Mouse (Mus musculus): Measurements from ENCODE around the gene Sorcs2. TPM values are rescaled to one million over a fixed set of nuclear protein-coding genes. Genes with fewer than 3 reads are reported as not detected.

Gene Sorcs2
- polyA plus RNA-seq, 1 experiment from 2014 or later: 21.8 TPM

DNA sequence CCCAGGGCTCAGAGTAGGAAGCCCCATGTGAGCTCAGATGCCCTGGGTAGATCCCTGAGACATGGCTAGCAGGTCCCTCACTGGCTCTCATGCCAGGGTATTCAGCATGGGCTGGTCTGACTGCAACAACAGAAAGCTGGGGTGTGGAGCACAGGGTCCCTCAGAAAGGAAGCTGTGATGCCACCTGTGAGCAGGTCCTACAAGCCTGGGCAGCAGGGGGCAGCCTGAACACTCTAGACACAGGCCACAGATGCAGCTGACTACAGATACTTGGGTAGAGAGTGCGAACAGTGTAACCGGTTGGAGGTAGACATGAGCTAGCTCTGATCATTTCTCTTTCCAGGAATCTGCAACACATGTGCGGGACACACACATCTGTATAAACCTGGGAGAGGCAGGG lies 206.1 kb downstream of the Sorcs2 start:
- Histone ChIP-seq H3K4me2 (ENCODE audit: low read depth, low read length) (no peak overlapping the region), H3K9me3 (ENCODE audit: control insufficient read depth, low read length) (no peaks in the 10 kb centered on the region), H3K27ac (ENCODE audit: low read length) (no peak overlapping the region), H3K4me1 (replicated peaks; ENCODE audit: control insufficient read depth, insufficient read depth, low read length) (no peaks in the 10 kb centered on the region), H3K36me3 (ENCODE audit: control insufficient read depth, insufficient read depth, low read length) (no peaks in the 10 kb centered on the region), H3K9ac (ENCODE audit: low read length) (no peak overlapping the region), H3K27me3 (ENCODE audit: control insufficient read depth, insufficient read depth, low read depth, low read length) (no peaks in the 10 kb centered on the region), H3K4me3 (ENCODE audit: low read length) (no peak overlapping the region)
- 68% methylated on average over 3 of the region's 3 CpGs for WGBS
- ATAC-seq (ENCODE audit: low read depth): no peak

DNA sequence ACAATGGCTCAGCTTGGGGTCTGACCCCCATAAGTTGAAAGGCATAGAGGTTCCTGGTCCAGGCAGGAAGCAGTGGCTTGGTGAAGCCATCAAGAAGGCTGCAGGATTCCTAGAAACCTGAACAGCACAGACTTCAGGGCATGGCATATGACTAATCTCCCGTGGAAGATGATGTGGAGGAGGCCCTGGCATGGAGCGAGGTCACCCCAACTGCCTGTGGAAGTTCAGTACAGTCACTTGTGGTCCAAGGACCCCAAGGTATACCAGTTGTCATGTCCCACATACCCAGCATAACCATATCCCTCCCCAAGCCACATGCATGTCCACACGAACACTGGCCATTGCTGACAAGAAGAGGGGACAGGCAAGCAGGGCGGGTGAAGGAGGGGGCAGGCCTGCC lies 206.7 kb downstream of the Sorcs2 start:
- Histone ChIP-seq H3K27me3 (ENCODE audit: control insufficient read depth, insufficient read depth, low read depth, low read length) (no peaks in the 10 kb centered on the region), H3K9ac (ENCODE audit: low read length) (no peak overlapping the region), H3K9me3 (ENCODE audit: control insufficient read depth, low read length) (no peaks in the 10 kb centered on the region), H3K4me3 (ENCODE audit: low read length) (no peak overlapping the region), H3K4me2 (ENCODE audit: low read depth, low read length) (no peak overlapping the region), H3K36me3 (ENCODE audit: control insufficient read depth, insufficient read depth, low read length) (no peaks in the 10 kb centered on the region), H3K27ac (ENCODE audit: low read length) (no peak overlapping the region), H3K4me1 (replicated peaks; ENCODE audit: control insufficient read depth, insufficient read depth, low read length) (no peaks in the 10 kb centered on the region)
- no peak for ATAC-seq (ENCODE audit: low read depth)
- 84% methylated on average over 4 of the region's 4 CpGs for WGBS

DNA sequence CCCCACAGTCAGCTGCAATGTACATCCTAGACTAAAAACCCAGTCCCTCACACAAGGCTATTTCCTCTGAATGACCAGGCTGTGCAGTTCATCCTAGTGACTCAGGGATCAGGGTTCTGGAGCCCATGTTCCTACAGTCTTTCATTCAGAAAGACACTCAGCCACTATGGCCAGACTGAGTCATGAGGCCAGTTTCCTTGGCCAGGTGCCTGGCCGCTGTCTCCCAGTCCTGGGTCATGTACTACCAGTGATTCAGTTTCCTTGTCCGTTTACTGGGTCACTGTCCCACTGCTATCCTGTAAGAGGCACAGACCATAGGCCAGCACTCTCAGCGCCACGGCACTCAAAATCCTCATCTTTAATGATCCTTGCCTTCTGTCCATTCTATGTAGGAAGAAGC lies 209.6 kb downstream of the Sorcs2 start:
- Histone ChIP-seq H3K9ac (ENCODE audit: low read length) (no peak overlapping the region), H3K36me3 (ENCODE audit: control insufficient read depth, insufficient read depth, low read length) (no peaks in the 10 kb centered on the region), H3K27me3 (ENCODE audit: control insufficient read depth, insufficient read depth, low read depth, low read length) (no peaks in the 10 kb centered on the region), H3K4me2 (ENCODE audit: low read depth, low read length) (no peak overlapping the region), H3K27ac (ENCODE audit: low read length) (no peak overlapping the region), H3K4me3 (ENCODE audit: low read length) (no peak overlapping the region), H3K9me3 (ENCODE audit: control insufficient read depth, low read length) (no peaks in the 10 kb centered on the region), H3K4me1 (replicated peaks; ENCODE audit: control insufficient read depth, insufficient read depth, low read length) (no peaks in the 10 kb centered on the region)
- 79% methylated on average over 4 of the region's 4 CpGs for WGBS
- no peak for ATAC-seq (ENCODE audit: low read depth)

DNA sequence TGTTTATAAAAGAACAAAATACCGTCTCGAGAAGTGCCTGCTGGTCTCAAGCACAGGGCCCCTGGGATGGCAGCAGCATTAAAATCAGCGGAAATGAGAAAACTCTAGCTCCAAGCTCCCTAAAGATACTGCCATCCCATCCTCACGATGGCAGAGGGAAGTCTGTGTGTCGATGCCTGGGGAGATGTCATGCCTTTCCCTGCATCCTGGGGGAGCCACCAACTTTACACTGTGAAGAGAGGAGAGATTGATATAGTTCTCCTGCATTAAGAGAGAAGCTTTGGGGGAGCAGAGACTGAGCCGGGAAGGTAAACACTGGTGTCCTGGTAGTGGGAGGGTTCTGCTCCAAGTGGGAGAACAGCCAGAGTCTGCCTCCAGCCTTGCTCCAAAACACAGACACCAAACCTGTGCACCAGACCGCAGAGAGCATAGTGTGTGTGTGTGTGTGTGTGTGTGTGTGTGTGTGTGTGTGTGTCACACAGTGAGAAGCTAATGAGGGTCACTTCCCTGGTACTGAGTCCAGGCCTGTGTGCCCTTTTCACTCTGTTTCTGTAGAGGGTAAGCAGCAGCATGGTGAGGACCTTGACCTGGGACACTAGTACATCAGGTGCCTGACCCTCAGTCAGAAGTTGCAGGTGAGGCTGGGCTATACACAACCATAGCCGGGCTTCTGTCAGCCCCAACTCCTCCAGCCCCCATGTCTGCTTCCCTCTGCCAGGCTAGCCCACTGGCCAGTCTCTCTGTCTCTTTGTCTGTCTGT lies 211.5 kb downstream of the Sorcs2 start:
- H3K4me3 ChIP-seq (ENCODE audit: low read length): no peak overlapping the region
- 38% methylated on average over 8 of the region's 8 CpGs for WGBS
- H3K4me2 ChIP-seq (ENCODE audit: low read depth, low read length): no peak overlapping the region
- no peaks in the 10 kb centered on the region for H3K9me3 ChIP-seq (ENCODE audit: control insufficient read depth, low read length)
- no peaks in the 10 kb centered on the region for H3K27me3 ChIP-seq (ENCODE audit: control insufficient read depth, insufficient read depth, low read depth, low read length)
- no peak overlapping the region for H3K27ac ChIP-seq (ENCODE audit: low read length)
- H3K9ac ChIP-seq (ENCODE audit: low read length): no peak overlapping the region
- ATAC-seq (ENCODE audit: low read depth): no peak
- no peaks in the 10 kb centered on the region for H3K36me3 ChIP-seq (ENCODE audit: control insufficient read depth, insufficient read depth, low read length)
- no peaks in the 10 kb centered on the region for H3K4me1 ChIP-seq (replicated peaks; ENCODE audit: control insufficient read depth, insufficient read depth, low read length)

DNA sequence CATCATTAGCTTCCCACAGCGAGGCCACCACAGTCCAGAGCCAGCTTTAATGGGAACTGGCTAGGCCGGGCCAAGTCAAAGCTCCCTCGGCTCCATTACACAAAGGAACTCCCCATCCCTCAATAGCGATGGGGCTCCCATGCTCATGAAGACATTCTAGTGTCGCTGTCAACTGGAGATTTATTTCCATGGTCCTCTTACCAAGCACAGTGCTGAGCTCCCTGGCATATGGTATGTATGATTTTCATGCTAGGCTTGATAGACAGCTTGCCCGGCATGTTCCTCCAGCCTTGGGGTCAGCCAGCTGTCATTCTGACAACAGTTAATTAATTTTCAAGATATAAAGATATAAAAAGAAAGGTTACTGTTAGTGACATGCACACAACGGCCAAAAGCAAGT lies 215.6 kb downstream of the Sorcs2 start:
- WGBS: 66% methylated on average over 7 of the region's 7 CpGs
- no peak overlapping the region for H3K4me3 ChIP-seq (ENCODE audit: low read length)
- no peaks in the 10 kb centered on the region for H3K36me3 ChIP-seq (ENCODE audit: control insufficient read depth, insufficient read depth, low read length)
- no peak overlapping the region for H3K9ac ChIP-seq (ENCODE audit: low read length)
- no peak overlapping the region for H3K27ac ChIP-seq (ENCODE audit: low read length)
- H3K4me2 ChIP-seq (ENCODE audit: low read depth, low read length): no peak overlapping the region
- H3K4me1 ChIP-seq (replicated peaks; ENCODE audit: control insufficient read depth, insufficient read depth, low read length): peaks cover 3% of the 10 kb centered on the region; the same call in 1 of the 2 replicates
- no peaks in the 10 kb centered on the region for H3K9me3 ChIP-seq (ENCODE audit: control insufficient read depth, low read length)
- no peaks in the 10 kb centered on the region for H3K27me3 ChIP-seq (ENCODE audit: control insufficient read depth, insufficient read depth, low read depth, low read length)
- no peak for ATAC-seq (ENCODE audit: low read depth)

DNA sequence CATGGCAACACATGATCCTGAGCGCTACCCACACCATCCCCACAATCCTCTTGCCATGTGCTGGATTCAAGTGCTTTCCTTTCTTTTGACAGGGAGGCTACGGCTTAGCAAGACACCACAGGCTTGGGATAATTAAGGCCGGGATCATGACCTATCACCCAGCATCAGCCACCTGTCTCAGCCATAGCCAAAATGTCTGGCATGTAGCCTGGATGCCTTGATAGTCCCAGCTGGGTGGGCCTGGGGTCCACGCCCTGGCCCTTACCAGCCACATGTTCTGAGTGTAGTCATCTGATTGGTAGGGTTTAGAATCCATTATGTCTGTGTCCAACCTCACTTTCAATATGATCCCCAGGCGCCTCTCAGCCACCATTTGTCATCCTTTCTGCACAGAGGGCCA lies 218.2 kb downstream of the Sorcs2 start:
- no peak overlapping the region for H3K4me2 ChIP-seq (ENCODE audit: low read depth, low read length)
- H3K27ac ChIP-seq (ENCODE audit: low read length): no peak overlapping the region
- H3K4me3 ChIP-seq (ENCODE audit: low read length): no peak overlapping the region
- no peaks in the 10 kb centered on the region for H3K9me3 ChIP-seq (ENCODE audit: control insufficient read depth, low read length)
- H3K36me3 ChIP-seq (ENCODE audit: control insufficient read depth, insufficient read depth, low read length): no peaks in the 10 kb centered on the region
- ATAC-seq (ENCODE audit: low read depth): no peak
- H3K27me3 ChIP-seq (ENCODE audit: control insufficient read depth, insufficient read depth, low read depth, low read length): no peaks in the 10 kb centered on the region
- H3K4me1 ChIP-seq (replicated peaks; ENCODE audit: control insufficient read depth, insufficient read depth, low read length): peaks cover 3% of the 10 kb centered on the region; the same call in 1 of the 2 replicates
- H3K9ac ChIP-seq (ENCODE audit: low read length): no peak overlapping the region
- 84% methylated on average over 5 of the region's 5 CpGs for WGBS

DNA sequence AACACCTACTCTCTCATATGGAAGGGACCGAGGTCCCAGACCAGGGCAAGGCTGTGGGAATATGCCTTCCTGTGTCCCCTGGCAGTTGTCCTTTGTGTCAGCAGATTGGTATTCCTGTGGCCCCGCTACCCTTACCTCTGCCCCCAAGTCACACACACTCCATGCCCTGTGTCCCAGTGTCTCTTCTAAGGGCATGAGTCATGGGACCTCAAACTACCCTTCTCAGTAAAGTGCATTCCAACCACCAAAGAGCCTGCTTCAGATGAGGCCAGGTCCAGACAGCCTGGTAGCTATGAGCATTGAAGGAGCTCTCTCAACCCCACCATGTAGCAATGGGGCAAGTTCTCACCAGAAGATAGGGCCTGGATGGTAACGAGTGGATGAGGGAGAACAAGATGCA lies 219.2 kb downstream of the Sorcs2 start:
- no peak overlapping the region for H3K4me2 ChIP-seq (ENCODE audit: low read depth, low read length)
- H3K9ac ChIP-seq (ENCODE audit: low read length): no peak overlapping the region
- WGBS: 85% methylated on average over 3 of the region's 3 CpGs
- H3K4me3 ChIP-seq (ENCODE audit: low read length): no peak overlapping the region
- no peaks in the 10 kb centered on the region for H3K27me3 ChIP-seq (ENCODE audit: control insufficient read depth, insufficient read depth, low read depth, low read length)
- H3K4me1 ChIP-seq (replicated peaks; ENCODE audit: control insufficient read depth, insufficient read depth, low read length): peaks cover 3% of the 10 kb centered on the region; the same call in 1 of the 2 replicates
- H3K9me3 ChIP-seq (ENCODE audit: control insufficient read depth, low read length): no peaks in the 10 kb centered on the region
- ATAC-seq (ENCODE audit: low read depth): no peak
- H3K36me3 ChIP-seq (ENCODE audit: control insufficient read depth, insufficient read depth, low read length): no peaks in the 10 kb centered on the region
- no peak overlapping the region for H3K27ac ChIP-seq (ENCODE audit: low read length)

DNA sequence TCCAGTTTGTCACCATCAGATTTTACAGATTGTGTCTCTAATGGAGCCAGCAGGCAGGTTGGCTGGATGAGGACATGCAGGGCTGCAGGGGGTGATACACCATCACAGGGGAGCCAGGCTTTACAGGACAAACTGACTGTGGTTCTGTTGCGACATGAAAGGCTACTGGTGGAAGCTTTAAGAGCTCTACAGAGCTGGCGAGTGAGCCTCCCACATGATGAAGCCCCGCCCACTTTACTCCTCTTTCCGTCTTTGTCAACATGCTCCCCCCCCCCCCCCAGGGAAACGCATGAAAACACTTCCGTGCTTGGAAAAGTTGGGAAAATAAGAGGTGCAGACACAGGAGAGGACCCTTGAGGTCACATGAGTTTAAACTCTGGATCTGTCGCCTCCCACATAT lies 219.7 kb downstream of the Sorcs2 start:
- no peak overlapping the region for H3K9ac ChIP-seq (ENCODE audit: low read length)
- no peak overlapping the region for H3K27ac ChIP-seq (ENCODE audit: low read length)
- no peaks in the 10 kb centered on the region for H3K36me3 ChIP-seq (ENCODE audit: control insufficient read depth, insufficient read depth, low read length)
- H3K4me1 ChIP-seq (replicated peaks; ENCODE audit: control insufficient read depth, insufficient read depth, low read length): peaks cover 3% of the 10 kb centered on the region; the same call in 1 of the 2 replicates
- no peak for ATAC-seq (ENCODE audit: low read depth)
- no peak overlapping the region for H3K4me3 ChIP-seq (ENCODE audit: low read length)
- no peaks in the 10 kb centered on the region for H3K27me3 ChIP-seq (ENCODE audit: control insufficient read depth, insufficient read depth, low read depth, low read length)
- H3K9me3 ChIP-seq (ENCODE audit: control insufficient read depth, low read length): no peaks in the 10 kb centered on the region
- WGBS: 41% methylated on average over 7 of the region's 7 CpGs
- no peak overlapping the region for H3K4me2 ChIP-seq (ENCODE audit: low read depth, low read length)

DNA sequence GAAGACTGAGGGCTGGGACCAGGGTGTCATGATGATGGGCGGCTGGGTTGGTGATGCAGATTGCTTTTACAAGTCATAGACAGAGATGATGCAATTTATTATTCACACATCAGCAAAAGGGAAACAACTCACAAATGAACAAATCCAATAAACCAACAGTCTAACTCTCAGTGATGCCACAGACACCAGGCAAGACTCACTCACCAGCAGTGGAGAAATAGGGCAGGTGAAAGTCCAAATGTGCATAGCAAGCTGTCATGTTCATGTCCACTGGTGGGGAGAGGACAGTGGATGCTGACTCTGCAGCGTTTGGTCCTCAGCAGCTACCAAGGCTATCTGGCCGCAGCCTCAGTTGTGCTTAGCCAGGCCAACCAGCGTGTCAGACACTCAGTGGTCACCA lies 221.1 kb downstream of the Sorcs2 start:
- Histone ChIP-seq H3K9me3 (ENCODE audit: control insufficient read depth, low read length) (no peaks in the 10 kb centered on the region), H3K9ac (ENCODE audit: low read length) (no peak overlapping the region), H3K4me2 (ENCODE audit: low read depth, low read length) (no peak overlapping the region), H3K36me3 (ENCODE audit: control insufficient read depth, insufficient read depth, low read length) (no peaks in the 10 kb centered on the region), H3K4me1 (replicated peaks; ENCODE audit: control insufficient read depth, insufficient read depth, low read length) (peaks cover 3% of the 10 kb centered on the region; the same call in 1 of the 2 replicates), H3K4me3 (ENCODE audit: low read length) (no peak overlapping the region), H3K27me3 (ENCODE audit: control insufficient read depth, insufficient read depth, low read depth, low read length) (no peaks in the 10 kb centered on the region), H3K27ac (ENCODE audit: low read length) (no peak overlapping the region)
- ATAC-seq (ENCODE audit: low read depth): no peak
- 87% methylated on average over 4 of the region's 4 CpGs for WGBS
